12 mouse cellular contexts compared by ENCODE assay signal in the genomic region with DNA sequence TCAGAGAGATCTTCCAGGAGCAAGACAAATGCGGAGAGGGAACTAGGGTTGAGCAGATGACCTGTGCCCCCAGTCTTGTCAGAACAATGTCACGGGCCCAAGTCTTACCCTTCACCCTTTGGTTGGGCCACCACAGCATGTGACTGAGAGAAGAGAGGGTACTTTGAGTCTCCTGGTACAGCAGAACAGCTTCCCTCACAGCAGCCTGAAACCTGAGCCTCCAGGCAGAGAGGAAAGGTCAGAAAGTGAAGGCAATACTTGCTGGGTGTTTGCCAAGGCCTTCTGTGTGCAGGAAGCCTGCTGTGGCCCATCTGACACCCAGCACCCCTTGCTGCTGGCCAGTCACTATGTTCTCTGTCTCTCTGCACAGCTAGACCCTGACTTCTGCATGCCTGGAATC. TPM values are rescaled to one million over a fixed set of nuclear protein-coding genes. Genes with fewer than 3 reads are reported as not detected.
DNase-seq lines count a peak whose midpoint lies in the region; ATAC-seq and TF ChIP-seq lines count a peak whose summit lies in the region.
"Had no signal": no experiment of that assay in that cellular context is flagged by ENCODE, and none has a peak within 500 bp of the region (broad histone marks: within the 10 kb centered on the region; RNA-seq: fewer than 3 reads in every experiment).

No protein-coding gene starts in this region.

- H3K27ac ChIP-seq in stomach, embryonic 15.5 days: no peak overlapping the region
- no peak overlapping the region for H3K27ac ChIP-seq in stomach, postnatal 0 days (replicated peaks)
- peak overlapping the region; percentile 93 for H3K27ac ChIP-seq in gastrocnemius, adult 2 months
- H3K27ac ChIP-seq: hindbrain, postnatal 0 days; midbrain, embryonic 10.5 days had no signal

- no peak overlapping the region for H3K9ac ChIP-seq in stomach, embryonic 15.5 days
- no peak overlapping the region for H3K9ac ChIP-seq in stomach, postnatal 0 days (ENCODE audit: low read length)

- DNase-seq in stomach, postnatal 0 days (ENCODE audit: low spot score): no peak
- peak; percentile 89 for DNase-seq in gastrocnemius, adult 2 months
- peak; percentile 83 for DNase-seq in kidney, postnatal 14 days
- DNase-seq in heart, adult 18-20 months: no peak
- no peak for DNase-seq in layer of hippocampus, adult 9-10 months (ENCODE audit: low spot score)

- no peaks in the 10 kb centered on the region for H3K4me1 ChIP-seq in stomach, embryonic 15.5 days
- H3K4me1 ChIP-seq in stomach, postnatal 0 days (replicated peaks; ENCODE audit: control insufficient read depth, insufficient read depth): no peaks in the 10 kb centered on the region

- H3K4me2 ChIP-seq in stomach, embryonic 15.5 days: no peak overlapping the region
- no peak overlapping the region for H3K4me2 ChIP-seq in stomach, postnatal 0 days (replicated peaks; ENCODE audit: low read depth)
- H3K4me2 ChIP-seq: heart, embryonic 11.5 days had no signal

- intact Hi-C loops in gastrocnemius, adult 2 months (cut with DNase I): loop anchor here (2.0 kb wide), 1 partner anchor 22 kb away; no protein-coding TSS in a partner anchor

- H3K36me3 ChIP-seq in stomach, embryonic 15.5 days: no peaks in the 10 kb centered on the region
- no peaks in the 10 kb centered on the region for H3K36me3 ChIP-seq in stomach, postnatal 0 days (ENCODE audit: control insufficient read depth, insufficient read depth, low read length)
- H3K36me3 ChIP-seq: midbrain, embryonic 10.5 days had no signal

- peak; percentile 39; the same call in 1 of the 2 replicates for ATAC-seq in stomach, embryonic 15.5 days (ENCODE audit: insufficient read depth, low FRiP score, low read depth)
- ATAC-seq in stomach, postnatal 0 days (ENCODE audit: low FRiP score, low TSS enrichment): no peak
- no peak for ATAC-seq in cerebellum, adult (ENCODE audit: insufficient number of reproducible peaks, low FRiP score, low TSS enrichment)
- ATAC-seq: forebrain, embryonic 14.5 days; hindbrain, postnatal 0 days had no signal

- H3K9me3 ChIP-seq in stomach, embryonic 15.5 days: no peaks in the 10 kb centered on the region
- H3K9me3 ChIP-seq in stomach, postnatal 0 days (ENCODE audit: control insufficient read depth, low read length): no peaks in the 10 kb centered on the region
- H3K9me3 ChIP-seq: midbrain, embryonic 10.5 days had no signal

- TF ChIP-seq EP300 in stomach, postnatal 0 days (optimal IDR thresholded peaks at IDR 0.05): no peak

- no peak for TF ChIP-seq CTCF in stomach, postnatal 0 days (IDR thresholded peaks at IDR 0.05; ENCODE audit: low read depth)
- no peak for TF ChIP-seq CTCF in gastrocnemius, adult 2 months (IDR thresholded peaks at IDR 0.05)

- H3K27me3 ChIP-seq in stomach, embryonic 15.5 days (replicated peaks): no peaks in the 10 kb centered on the region
- H3K27me3 ChIP-seq in stomach, postnatal 0 days (ENCODE audit: control insufficient read depth, insufficient read depth, low read length): no peaks in the 10 kb centered on the region

- WGBS in stomach, embryonic 15.5 days: 44% methylated on average over 2 of the region's 2 CpGs
- WGBS in stomach, postnatal 0 days: 64% methylated on average over 2 of the region's 2 CpGs

- H3K4me3 ChIP-seq in stomach, embryonic 15.5 days (replicated peaks): no peak overlapping the region
- H3K4me3 ChIP-seq in stomach, postnatal 0 days (ENCODE audit: low read depth, low read length): no peak overlapping the region
- H3K4me3 ChIP-seq in gastrocnemius, adult 2 months: no peak overlapping the region
- H3K4me3 ChIP-seq: midbrain, embryonic 10.5 days had no signal

RNA-seq across cellular contexts. Expression of a gene that starts 30.4 kb away (rescaled TPM):
- polyA plus RNA-seq in stomach, embryonic 15.5 days (2015; fragmentation: Nextera tagmentation; extraction: Ambion mirVana): 1.3 and 1.5 TPM in 2 replicates
- 0.10 TPM in 1 of 2 replicates, not detected in the other for polyA plus RNA-seq in stomach, postnatal 0 days (2015; fragmentation: Nextera tagmentation; extraction: Ambion mirVana)
- not detected for total RNA-seq in gastrocnemius, adult 2 months (2021)
- not detected for total RNA-seq in heart, adult 18-20 months (2021)
- total RNA-seq: hindbrain, postnatal 0 days had no signal
- polyA plus RNA-seq: forebrain, embryonic 14.5 days; heart, embryonic 11.5 days; hindbrain, postnatal 0 days; limb, embryonic 11.5 days had no signal

RNA-seq across cellular contexts. Expression of a gene that starts 39.4 kb away (rescaled TPM):
- polyA plus RNA-seq in stomach, embryonic 15.5 days (2015; fragmentation: Nextera tagmentation; extraction: Ambion mirVana): 8.1 and 12.8 TPM in 2 replicates
- 3.1 and 4.2 TPM in 2 replicates for polyA plus RNA-seq in stomach, postnatal 0 days (2015; fragmentation: Nextera tagmentation; extraction: Ambion mirVana)
- total RNA-seq in gastrocnemius, adult 2 months (2021): 10 to 100 TPM; 21.4 to 23.6 TPM
- 1 to 10 TPM; 3.1 to 3.3 TPM for total RNA-seq in heart, adult 18-20 months (2021)

RNA-seq across cellular contexts. Expression of a gene that starts 43.7 kb away (rescaled TPM):
- 0.05 and 0.15 TPM in 2 replicates for polyA plus RNA-seq in stomach, embryonic 15.5 days (2015; fragmentation: Nextera tagmentation; extraction: Ambion mirVana)
- polyA plus RNA-seq in stomach, postnatal 0 days (2015; fragmentation: Nextera tagmentation; extraction: Ambion mirVana): 0.08 and 0.11 TPM in 2 replicates
- not detected for total RNA-seq in gastrocnemius, adult 2 months (2021)
- total RNA-seq in heart, adult 18-20 months (2021): not detected
- polyA plus RNA-seq: midbrain, embryonic 10.5 days had no signal

RNA-seq across cellular contexts. Expression of a gene that starts 55.6 kb away (rescaled TPM):
- polyA plus RNA-seq in stomach, embryonic 15.5 days (2015; fragmentation: Nextera tagmentation; extraction: Ambion mirVana): 111 and 116 TPM in 2 replicates
- polyA plus RNA-seq in stomach, postnatal 0 days (2015; fragmentation: Nextera tagmentation; extraction: Ambion mirVana): 37.0 and 46.9 TPM in 2 replicates
- total RNA-seq in gastrocnemius, adult 2 months (2021): 10 to 100 TPM; 75.5 to 81.7 TPM
- 10 to 100 TPM; 64.7 to 81.3 TPM for total RNA-seq in heart, adult 18-20 months (2021)

RNA-seq across cellular contexts. Expression of a gene that starts 56.4 kb away (rescaled TPM):
- polyA plus RNA-seq in stomach, embryonic 15.5 days (2015; fragmentation: Nextera tagmentation; extraction: Ambion mirVana): 79.3 and 84.8 TPM in 2 replicates
- 60.8 and 61.7 TPM in 2 replicates for polyA plus RNA-seq in stomach, postnatal 0 days (2015; fragmentation: Nextera tagmentation; extraction: Ambion mirVana)
- 10 to 100 TPM in 1 of 2 experiments, 1 to 10 TPM in 1; 7.0 to 11.0 TPM for total RNA-seq in gastrocnemius, adult 2 months (2021)
- 10 to 100 TPM; 15.4 to 15.5 TPM for total RNA-seq in heart, adult 18-20 months (2021)

Comparison
In these comparisons a context has a peak if more than half of its experiments do, and no peak if none do; other contexts are left out.
1. DNase-seq: peak in gastrocnemius, adult 2 months (single experiment) and kidney, postnatal 14 days (single experiment); none in stomach, postnatal 0 days (single experiment), heart, adult 18-20 months (0 of 2) and layer of hippocampus, adult 9-10 months (single experiment).
2. RNA of a gene that starts 39.4 kb away (total RNA-seq): 21.4 to 23.6 TPM in gastrocnemius, adult 2 months; 3.1 to 3.3 TPM in heart, adult 18-20 months; every median in the first group is over 4 times any median in the second.